Mouse (Mus musculus): ENCODE results near the gene Tshz2. TPM values are rescaled to one million over a fixed set of nuclear protein-coding genes. Genes with fewer than 3 reads are reported as not detected.

Tshz2 gene
- polyA plus RNA-seq, 1 experiment from 2014 or later = 36.3 TPM

DNA sequence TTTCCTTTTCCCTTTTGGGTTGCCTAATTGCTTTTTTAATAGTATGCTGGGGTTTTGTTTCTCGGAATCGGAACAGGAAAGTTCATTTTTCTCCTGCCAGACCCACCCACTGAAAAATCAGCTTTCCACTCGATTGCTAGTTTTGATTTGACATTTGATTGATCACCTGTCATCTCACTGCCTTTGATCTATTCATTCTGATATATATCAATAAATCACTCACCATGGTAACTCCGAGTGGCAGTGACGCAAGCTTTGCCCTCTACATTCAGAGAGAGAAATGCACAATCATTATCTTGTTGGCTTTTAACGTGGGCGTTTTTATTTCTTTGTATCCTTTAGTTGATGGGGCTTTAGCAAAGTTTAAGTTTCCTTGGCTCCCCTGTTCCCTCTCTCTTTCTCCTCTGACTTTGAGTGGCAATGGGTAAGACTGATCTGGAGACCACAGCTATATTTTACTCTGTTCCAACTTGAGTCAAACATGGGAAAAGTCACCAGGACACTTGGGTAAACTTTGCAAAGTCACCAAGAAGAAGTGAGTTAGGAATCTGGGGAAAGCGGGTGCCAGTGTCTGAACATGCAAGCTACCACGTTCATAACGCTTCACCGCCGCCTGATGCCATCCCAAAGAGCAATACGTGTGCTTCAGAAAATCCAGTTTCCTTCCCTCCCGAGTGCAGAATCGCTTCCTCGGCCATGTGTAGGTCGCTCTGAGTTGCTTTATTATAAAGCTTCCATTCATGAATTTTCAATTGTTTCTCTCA is 2.0 kb downstream of the Tshz2 start:
- Histone ChIP-seq H3K9me3 (no peaks in the 10 kb centered on the region), H3K9ac (peak overlapping the region; percentile 81), H3K27me3 (no peaks in the 10 kb centered on the region), H3K36me3 (no peaks in the 10 kb centered on the region), H3K4me2 (peak overlapping the region; percentile 93), H3K27ac (replicated peaks) (peak overlapping the region; percentile 88), H3K4me1 (replicated peaks) (peaks cover 36% of the 10 kb centered on the region), H3K4me3 (peak overlapping the region; percentile 77)
- 18% methylated on average over 17 of the region's 17 CpGs for WGBS
- ATAC-seq (ENCODE audit: low FRiP score, low read depth) = no peak

DNA sequence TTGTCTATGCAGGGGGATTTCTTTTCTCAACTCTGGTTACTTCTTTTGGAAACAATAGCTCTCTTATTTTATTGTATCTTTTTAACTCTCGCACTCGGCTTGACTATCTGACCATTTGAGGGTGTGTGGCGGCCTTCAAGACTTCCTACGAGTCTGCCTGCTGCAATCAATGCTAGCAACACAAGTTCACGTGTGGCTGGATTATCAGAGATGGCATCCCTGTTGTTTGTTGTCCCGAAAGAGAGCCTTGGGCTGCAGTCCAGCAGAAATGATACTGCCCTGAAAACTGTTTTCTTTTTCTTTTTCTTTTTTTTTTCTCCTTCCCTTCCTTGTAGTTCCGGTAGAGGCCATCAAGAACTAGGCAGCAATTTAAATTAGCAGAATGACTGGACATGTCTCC is 2.6 kb downstream of the Tshz2 start:
- no peak for ATAC-seq (ENCODE audit: low FRiP score, low read depth)
- 20% methylated on average over 7 of the region's 7 CpGs for WGBS

DNA sequence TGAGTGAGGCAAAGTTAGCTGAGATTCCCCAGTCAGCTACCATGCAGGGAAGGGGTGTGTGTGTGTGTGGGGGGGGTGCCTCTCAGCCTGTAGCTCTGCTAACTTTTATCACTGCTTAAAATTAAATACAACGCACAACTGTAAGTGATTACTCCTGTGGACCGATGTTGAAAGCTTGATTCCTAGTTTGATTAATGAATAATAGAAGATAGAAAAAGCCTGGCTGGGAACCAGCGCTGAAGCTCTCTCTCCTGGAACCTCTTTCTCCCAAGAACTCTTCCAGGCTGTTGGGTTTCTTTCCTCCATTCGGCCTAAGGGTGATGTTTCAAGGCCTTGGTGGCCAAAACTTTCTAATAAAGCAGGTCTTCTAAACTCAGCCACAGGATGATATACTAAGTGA is 3.6 kb downstream of the Tshz2 start:
- H3K4me1 ChIP-seq (replicated peaks) = peaks cover 46% of the 10 kb centered on the region

More for the DNA sequence above, 2.6 kb downstream of the Tshz2 start:
- Histone ChIP-seq H3K4me1 (replicated peaks) (peaks cover 40% of the 10 kb centered on the region), H3K36me3 (no peaks in the 10 kb centered on the region), H3K9me3 (no peaks in the 10 kb centered on the region), H3K4me3 (peak overlapping the region; percentile 77), H3K27ac (replicated peaks) (peak overlapping the region; percentile 88), H3K9ac (peak overlapping the region; percentile 81), H3K27me3 (no peaks in the 10 kb centered on the region), H3K4me2 (peak overlapping the region; percentile 93)

DNA sequence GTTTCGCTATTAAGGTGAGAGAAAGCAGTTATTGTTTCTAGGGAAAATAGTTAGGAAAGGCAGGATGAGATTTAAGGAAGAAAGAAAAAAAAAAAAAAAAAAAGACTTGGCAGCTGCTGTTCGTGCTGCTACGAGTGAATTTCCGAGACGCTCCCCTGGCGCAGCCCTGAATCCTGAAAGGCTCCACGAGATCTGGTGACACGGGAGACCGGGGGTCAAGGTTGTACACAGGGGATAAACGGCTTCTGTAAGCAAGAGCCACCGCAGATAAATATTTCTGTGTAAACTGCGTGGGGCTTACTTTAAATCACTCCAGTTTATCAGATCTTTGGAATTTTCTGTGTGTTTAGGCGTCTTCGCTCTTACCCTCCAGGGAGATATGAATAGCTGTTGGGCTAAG is 8.7 kb downstream of the Tshz2 start:
- ATAC-seq (ENCODE audit: low FRiP score, low read depth) = no peak
- Histone ChIP-seq H3K4me1 (replicated peaks) (peaks cover 29% of the 10 kb centered on the region), H3K27me3 (no peaks in the 10 kb centered on the region), H3K36me3 (no peaks in the 10 kb centered on the region), H3K4me2 (peak overlapping the region; percentile 26; the same call in 1 of the 2 replicates), H3K9ac (0 out of 2 replicates have a peak overlapping the region, but pooled peaks have one; percentile 22), H3K4me3 (no peak overlapping the region), H3K27ac (replicated peaks) (no peak overlapping the region), H3K9me3 (no peaks in the 10 kb centered on the region)
- WGBS = 48% methylated on average over 14 of the region's 14 CpGs

More for the DNA sequence above, 3.6 kb downstream of the Tshz2 start:
- Histone ChIP-seq H3K9ac (0 out of 2 replicates have a peak overlapping the region, but pooled peaks have one; percentile 0), H3K27me3 (no peaks in the 10 kb centered on the region), H3K27ac (replicated peaks) (0 out of 2 replicates have a peak overlapping the region, but pooled peaks have one; percentile 25), H3K4me2 (peak overlapping the region; percentile 93), H3K4me3 (peak overlapping the region; percentile 77), H3K36me3 (no peaks in the 10 kb centered on the region), H3K9me3 (no peaks in the 10 kb centered on the region)
- ATAC-seq (ENCODE audit: low FRiP score, low read depth) = no peak
- WGBS = 44% methylated on average over 4 of the region's 4 CpGs

DNA sequence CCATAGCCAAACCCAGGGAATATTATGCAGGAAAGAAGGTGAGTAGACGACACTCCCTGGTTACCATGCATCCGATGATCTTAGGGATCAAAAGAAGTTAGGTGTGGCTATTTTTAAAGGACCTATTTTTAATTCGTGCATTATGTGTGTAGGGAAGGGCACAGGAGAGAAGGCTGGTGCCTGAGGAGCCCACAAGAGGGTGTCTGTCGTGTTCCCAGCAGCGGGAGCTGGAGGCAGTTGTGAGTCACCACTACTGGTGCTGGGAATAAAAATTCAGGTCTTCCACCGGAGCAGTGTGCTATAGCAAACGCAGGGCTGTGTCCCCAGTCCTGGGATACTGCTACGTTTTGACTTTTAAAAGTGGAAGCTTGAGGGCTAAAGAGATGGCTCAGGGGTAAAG is 9.6 kb downstream of the Tshz2 start:
- no peak overlapping the region for H3K27ac ChIP-seq (replicated peaks)

DNA sequence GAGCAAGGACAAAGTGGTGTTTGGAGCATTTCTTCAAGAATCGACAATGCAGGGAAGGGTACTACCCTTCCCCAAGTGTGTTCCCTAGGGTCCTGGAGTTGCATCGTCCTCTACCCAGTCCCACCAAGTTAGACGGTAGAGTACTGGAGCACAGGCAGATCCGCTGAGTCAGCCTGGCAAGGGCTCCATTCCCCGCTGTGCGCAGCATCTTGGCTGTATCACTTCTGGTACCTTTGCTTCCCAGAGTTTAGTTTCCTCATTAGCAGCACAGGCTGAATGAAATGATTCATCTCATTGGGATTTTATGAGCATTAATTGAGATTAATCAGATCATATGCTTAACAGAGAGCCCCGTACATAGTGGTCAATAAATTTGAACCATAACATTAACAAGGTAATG is 14.3 kb downstream of the Tshz2 start:
- H3K9me3 ChIP-seq = no peaks in the 10 kb centered on the region
- no peak overlapping the region for H3K4me3 ChIP-seq
- H3K27me3 ChIP-seq = no peaks in the 10 kb centered on the region
- H3K27ac ChIP-seq (replicated peaks) = no peak overlapping the region
- H3K36me3 ChIP-seq = no peaks in the 10 kb centered on the region
- no peak overlapping the region for H3K9ac ChIP-seq
- no peak overlapping the region for H3K4me2 ChIP-seq
- WGBS = 68% methylated on average over 7 of the region's 7 CpGs
- no peak for ATAC-seq (ENCODE audit: low FRiP score, low read depth)
- H3K4me1 ChIP-seq (replicated peaks) = no peaks in the 10 kb centered on the region

More for the DNA sequence above, 9.6 kb downstream of the Tshz2 start:
- H3K36me3 ChIP-seq = no peaks in the 10 kb centered on the region
- 85% methylated on average over 8 of the region's 8 CpGs for WGBS
- no peak overlapping the region for H3K9ac ChIP-seq
- H3K4me1 ChIP-seq (replicated peaks) = peaks cover 20% of the 10 kb centered on the region
- ATAC-seq (ENCODE audit: low FRiP score, low read depth) = no peak
- H3K27me3 ChIP-seq = no peaks in the 10 kb centered on the region
- H3K4me2 ChIP-seq = no peak overlapping the region
- H3K4me3 ChIP-seq = no peak overlapping the region
- H3K9me3 ChIP-seq = no peaks in the 10 kb centered on the region

DNA sequence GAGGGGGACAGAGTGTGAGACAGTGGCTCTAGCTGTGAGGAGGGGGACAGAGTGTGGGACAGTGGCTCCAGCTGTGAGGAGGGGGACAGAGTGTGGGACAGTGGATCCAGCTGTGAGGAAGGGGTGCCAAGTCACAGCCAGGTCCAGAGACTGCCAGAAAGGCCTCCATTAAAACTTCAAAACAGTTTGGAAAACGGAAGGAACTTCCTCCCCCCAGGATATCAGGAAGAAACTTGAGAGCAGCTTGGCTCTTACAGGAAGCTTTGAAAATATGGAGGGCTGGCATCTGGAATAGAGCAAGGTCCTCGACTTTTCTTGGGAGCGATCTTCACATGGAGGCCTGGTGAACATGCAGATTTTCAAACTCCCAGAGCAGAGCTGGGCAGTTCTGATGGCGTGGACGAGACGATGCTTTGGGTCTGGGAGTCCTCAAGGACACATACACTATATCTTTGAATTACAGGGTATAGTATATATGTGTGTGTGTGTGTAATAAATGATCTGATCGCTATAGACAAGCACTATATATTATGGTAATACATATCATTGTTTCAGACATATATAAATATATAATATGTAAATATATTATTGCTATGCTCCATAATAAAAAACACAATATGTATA is 16.6 kb downstream of the Tshz2 start:
- H3K9ac ChIP-seq = no peak overlapping the region
- ATAC-seq (ENCODE audit: low FRiP score, low read depth) = no peak
- no peak overlapping the region for H3K27ac ChIP-seq (replicated peaks)
- H3K9me3 ChIP-seq = no peaks in the 10 kb centered on the region
- H3K27me3 ChIP-seq = no peaks in the 10 kb centered on the region
- H3K4me2 ChIP-seq = no peak overlapping the region
- no peaks in the 10 kb centered on the region for H3K4me1 ChIP-seq (replicated peaks)
- no peak overlapping the region for H3K4me3 ChIP-seq
- WGBS = 77% methylated on average over 7 of the region's 7 CpGs
- no peaks in the 10 kb centered on the region for H3K36me3 ChIP-seq

DNA sequence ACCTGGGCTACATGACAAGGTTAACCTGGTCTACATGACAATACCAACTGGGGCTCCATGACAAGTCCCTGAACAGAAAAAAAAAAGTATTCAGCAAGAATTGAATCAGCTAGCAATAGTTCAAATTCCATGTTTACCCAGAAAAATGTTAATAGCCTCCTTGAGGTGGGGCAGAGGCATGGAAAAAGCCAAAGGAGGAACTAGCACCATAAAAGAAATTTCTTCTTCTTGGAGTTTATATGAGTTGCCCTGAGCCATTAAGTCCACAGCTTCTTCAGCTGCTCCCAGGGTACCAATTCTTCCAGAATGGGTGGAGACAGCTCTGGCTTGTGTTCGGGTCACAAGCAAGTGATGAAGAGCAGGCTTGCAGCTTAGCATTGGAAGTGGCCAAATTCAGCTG is 20.5 kb downstream of the Tshz2 start:
- no peaks in the 10 kb centered on the region for H3K9me3 ChIP-seq
- H3K4me2 ChIP-seq = no peak overlapping the region
- ATAC-seq (ENCODE audit: low FRiP score, low read depth) = no peak
- H3K4me3 ChIP-seq = no peak overlapping the region
- H3K27me3 ChIP-seq = no peaks in the 10 kb centered on the region
- no peaks in the 10 kb centered on the region for H3K36me3 ChIP-seq
- H3K4me1 ChIP-seq (replicated peaks) = 0 out of 2 replicates have a peak, but pooled peaks cover 4% of the 10 kb centered on the region
- no peak overlapping the region for H3K9ac ChIP-seq
- no peak overlapping the region for H3K27ac ChIP-seq (replicated peaks)
- WGBS = 92% methylated on average over 1 of the region's 1 CpGs

DNA sequence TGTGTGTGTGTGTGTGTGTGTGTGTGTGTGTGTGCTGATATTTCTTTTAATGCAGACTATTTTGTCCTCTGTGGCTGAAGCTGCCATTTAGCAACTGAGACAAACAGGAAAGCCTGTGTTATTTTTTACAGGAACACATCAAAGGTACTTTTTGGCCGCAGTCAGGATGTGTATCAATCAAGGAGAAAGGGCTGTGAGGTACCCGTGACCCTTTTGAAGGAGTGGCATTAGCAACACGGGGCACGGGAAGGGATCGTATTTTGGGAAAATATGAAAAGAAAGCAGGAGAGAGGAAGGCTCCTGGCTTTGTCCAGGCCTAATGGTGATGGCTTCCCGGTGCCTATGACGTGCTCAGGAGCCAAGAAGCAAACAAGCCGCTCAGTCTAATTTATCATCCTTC is 31.0 kb downstream of the Tshz2 start:
- peak overlapping the region; percentile 42 for H3K27ac ChIP-seq (replicated peaks)
- peaks cover 48% of the 10 kb centered on the region for H3K4me1 ChIP-seq (replicated peaks)
- 53% methylated on average over 8 of the region's 8 CpGs for WGBS
- H3K9me3 ChIP-seq = no peaks in the 10 kb centered on the region
- no peak overlapping the region for H3K9ac ChIP-seq
- H3K4me2 ChIP-seq = no peak overlapping the region
- H3K36me3 ChIP-seq = no peaks in the 10 kb centered on the region
- no peak overlapping the region for H3K4me3 ChIP-seq
- no peaks in the 10 kb centered on the region for H3K27me3 ChIP-seq
- no peak for ATAC-seq (ENCODE audit: low FRiP score, low read depth)

DNA sequence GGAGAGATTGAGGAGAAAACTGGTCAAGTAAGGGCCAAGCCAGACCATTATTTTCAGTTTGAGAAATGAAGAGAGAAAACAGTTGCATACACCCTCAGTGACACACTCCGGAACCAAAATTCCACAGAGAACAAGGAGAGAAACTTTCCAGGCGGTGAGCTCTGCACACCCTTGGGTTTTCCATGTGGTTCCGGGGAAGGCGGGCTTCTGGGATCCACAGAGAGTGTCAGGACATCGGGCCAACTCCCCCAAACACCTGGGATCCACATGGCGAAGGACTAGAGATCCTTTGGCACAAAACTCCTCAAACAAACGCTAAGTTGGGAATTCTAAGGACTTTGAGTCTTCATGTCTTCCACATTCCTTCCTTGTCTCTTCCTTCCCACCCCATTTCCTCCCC is 38.5 kb downstream of the Tshz2 start:
- WGBS = 89% methylated on average over 7 of the region's 7 CpGs
- no peaks in the 10 kb centered on the region for H3K27me3 ChIP-seq
- no peak overlapping the region for H3K4me2 ChIP-seq
- no peaks in the 10 kb centered on the region for H3K36me3 ChIP-seq
- H3K9ac ChIP-seq = no peak overlapping the region
- peaks cover 24% of the 10 kb centered on the region for H3K4me1 ChIP-seq (replicated peaks)
- no peaks in the 10 kb centered on the region for H3K9me3 ChIP-seq
- ATAC-seq (ENCODE audit: low FRiP score, low read depth) = no peak
- H3K27ac ChIP-seq (replicated peaks) = no peak overlapping the region
- H3K4me3 ChIP-seq = no peak overlapping the region

DNA sequence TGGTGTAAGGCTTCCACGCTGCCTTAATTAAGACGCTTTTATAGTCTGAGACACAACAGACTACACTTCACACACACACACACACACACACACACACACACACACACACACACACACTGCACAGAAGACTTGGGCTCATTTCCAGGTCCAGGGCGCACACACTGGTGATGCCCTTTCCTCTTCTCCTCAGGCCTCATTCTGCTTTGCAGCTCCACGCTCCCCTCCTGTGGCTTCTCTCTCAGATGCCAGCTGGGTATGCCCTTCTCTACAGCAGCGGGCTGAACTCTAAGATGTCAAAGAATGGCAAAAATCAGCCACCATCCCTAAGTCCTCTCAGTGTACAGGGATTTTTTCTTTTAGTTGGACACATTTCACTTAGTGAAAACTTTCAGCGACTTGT is 41.0 kb downstream of the Tshz2 start:
- ATAC-seq (ENCODE audit: low FRiP score, low read depth) = no peak
- Histone ChIP-seq H3K4me1 (replicated peaks) (peaks cover 8% of the 10 kb centered on the region), H3K9me3 (no peaks in the 10 kb centered on the region), H3K36me3 (no peaks in the 10 kb centered on the region), H3K4me2 (no peak overlapping the region), H3K27ac (replicated peaks) (no peak overlapping the region), H3K4me3 (no peak overlapping the region), H3K27me3 (no peaks in the 10 kb centered on the region), H3K9ac (no peak overlapping the region)
- 66% methylated on average over 6 of the region's 6 CpGs for WGBS

DNA sequence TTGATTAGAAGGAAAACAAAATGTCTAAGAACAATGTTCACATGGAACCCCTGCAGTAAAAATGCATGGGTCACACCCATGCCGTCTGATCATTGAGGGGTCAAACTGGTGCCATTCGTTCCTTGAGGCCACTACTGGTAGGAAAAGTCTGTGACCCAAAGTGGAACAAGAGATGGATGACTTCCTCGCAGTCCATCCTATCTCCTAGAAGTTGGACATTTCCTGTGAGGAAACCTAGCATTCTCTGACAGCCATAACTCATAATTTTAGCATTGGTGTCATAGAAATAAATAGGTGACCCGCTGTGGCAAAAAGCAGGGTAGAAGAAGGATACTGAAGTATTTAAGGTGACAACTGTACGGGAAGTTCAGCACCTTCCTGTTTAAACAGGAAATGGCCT is 41.4 kb downstream of the Tshz2 start:
- Histone ChIP-seq H3K9me3 (no peaks in the 10 kb centered on the region), H3K27me3 (no peaks in the 10 kb centered on the region), H3K9ac (no peak overlapping the region), H3K4me2 (no peak overlapping the region), H3K36me3 (no peaks in the 10 kb centered on the region), H3K27ac (replicated peaks) (no peak overlapping the region), H3K4me1 (replicated peaks) (peaks cover 8% of the 10 kb centered on the region), H3K4me3 (no peak overlapping the region)
- ATAC-seq (ENCODE audit: low FRiP score, low read depth) = no peak
- WGBS = 89% methylated on average over 5 of the region's 5 CpGs
